Mouse (Mus musculus) heart, adult 2 months (tissue): ENCODE data around the gene Rsbn1l. TPM values are rescaled to one million over a fixed set of nuclear protein-coding genes. Genes with fewer than 3 reads are reported as not detected.

Source experiments
- DNase-seq, 2 experiments: peaks; one replicate each; pipeline ENCODE4 v3.0.0; 2021
- H3K27ac ChIP-seq: fragments of 200-600 bp; 2 replicates; pipeline ENCODE4 v1.8.1; 2022
- H3K27me3 ChIP-seq: fragments of 200-500 bp; 2 replicates; pipeline ENCODE4 v1.6.1; 2012; ENCODE audit warnings: mild to moderate bottlenecking, low read length, inconsistent platforms, mixed read lengths; ENCODE audit not compliant: control insufficient read depth, insufficient read depth
- H3K36me3 ChIP-seq: fragments of 200-500 bp; 2 replicates; pipeline ENCODE4 v1.6.1; 2012; ENCODE audit warnings: low read length, inconsistent platforms; ENCODE audit not compliant: control insufficient read depth, insufficient read depth
- H3K4me1 ChIP-seq: fragments of 200-500 bp; 2 replicates; pipeline ENCODE4 v1.6.1; 2011; ENCODE audit warnings: low read length; ENCODE audit not compliant: control insufficient read depth, insufficient read depth
- H3K4me3 ChIP-seq: fragments of 200-600 bp; 2 replicates; pipeline ENCODE4 v1.8.1; 2022
- H3K79me2 ChIP-seq: fragments of 200-500 bp; replicated peaks from 2 replicates; pipeline ENCODE4 v1.6.1; 2012; ENCODE audit warnings: mild to moderate bottlenecking, inconsistent platforms, low read length, moderate library complexity, mixed read lengths; ENCODE audit not compliant: control insufficient read depth, insufficient read depth
- H3K9ac ChIP-seq: fragments of 200-500 bp; 2 replicates; pipeline ENCODE4 v1.6.1; 2012; ENCODE audit warnings: low read depth, mild to moderate bottlenecking, control low read depth, inconsistent platforms, low read length, mixed read lengths
- CTCF ChIP-seq: fragments of 200-600 bp; IDR thresholded peaks from 2 replicates; pipeline ENCODE4 v1.8.1; 2022; ENCODE audit warnings: antibody characterized with exemption, mild to moderate bottlenecking, moderate library complexity
- EP300 ChIP-seq: fragments of 200-500 bp; IDR thresholded peaks from 2 replicates; pipeline ENCODE4 v1.6.1; 2011; ENCODE audit warnings: low read depth, low read length, control low read depth; ENCODE audit not compliant: insufficient read depth
- POLR2A ChIP-seq: fragments of 200-500 bp; IDR thresholded peaks from 2 replicates; pipeline ENCODE4 v1.6.1; 2011; ENCODE audit warnings: mild to moderate bottlenecking, low read depth, low read length, control low read depth; ENCODE audit not compliant: insufficient read depth
- WGBS: fragments of 180-500 bp; shearing (Covaris S2); methylation state at CpG from one replicate; pipeline ENCODE4 v1.1.7; 2018; 5-methylcytosine and 5-hydroxymethylcytosine counted together
- intact Hi-C: fragments of 180-260 bp; cut with DNase I; formaldehyde crosslinking; loops from one replicate; pipeline ENCODE4 v1.15.1; 2025
- polyA plus RNA-seq: library from polyadenylated mRNA; depleted of rRNA; stranded (reverse); fragments of >200 nt; gene quantifications from 2 replicates; pipeline ENCODE4 v1.2.3, GENCODE M21; 2012
- total RNA-seq, 2 experiments: library from RNA; stranded (reverse); gene quantifications; 2 replicates each; pipeline ENCODE4 v1.2.3; 2021

Gene Rsbn1l
- total and polyA plus RNA-seq, 3 experiments, result 3.7 to 15.1 (median 11.5) TPM

DNA sequence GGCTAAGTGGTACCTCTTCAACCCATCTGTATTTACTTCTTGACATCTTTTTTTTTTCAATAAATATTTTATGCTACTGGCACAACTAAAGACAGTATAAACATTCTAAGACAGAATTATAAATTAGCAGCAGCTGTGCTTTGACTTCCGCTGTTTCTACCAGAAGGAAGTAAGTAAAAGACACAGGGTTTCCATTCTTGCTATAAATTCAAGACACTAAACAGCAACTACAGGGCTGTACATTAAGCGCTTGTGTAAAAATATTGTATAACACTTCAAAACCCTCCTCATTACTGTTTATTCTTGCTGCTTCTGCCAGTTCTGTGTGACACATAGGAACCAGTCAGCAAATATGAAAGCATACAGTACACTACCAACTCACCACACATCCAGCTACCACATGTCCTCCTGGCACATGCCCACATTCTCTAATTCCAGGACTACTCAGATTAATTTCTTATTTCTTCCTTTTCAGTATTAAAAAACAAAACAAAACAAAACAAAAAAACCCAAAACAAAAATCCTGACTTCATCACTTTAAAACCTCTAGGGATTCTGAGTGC is 90.9 kb downstream of the Rsbn1l start:
- no peaks in the 10 kb centered on the region for H3K27me3 ChIP-seq

DNA sequence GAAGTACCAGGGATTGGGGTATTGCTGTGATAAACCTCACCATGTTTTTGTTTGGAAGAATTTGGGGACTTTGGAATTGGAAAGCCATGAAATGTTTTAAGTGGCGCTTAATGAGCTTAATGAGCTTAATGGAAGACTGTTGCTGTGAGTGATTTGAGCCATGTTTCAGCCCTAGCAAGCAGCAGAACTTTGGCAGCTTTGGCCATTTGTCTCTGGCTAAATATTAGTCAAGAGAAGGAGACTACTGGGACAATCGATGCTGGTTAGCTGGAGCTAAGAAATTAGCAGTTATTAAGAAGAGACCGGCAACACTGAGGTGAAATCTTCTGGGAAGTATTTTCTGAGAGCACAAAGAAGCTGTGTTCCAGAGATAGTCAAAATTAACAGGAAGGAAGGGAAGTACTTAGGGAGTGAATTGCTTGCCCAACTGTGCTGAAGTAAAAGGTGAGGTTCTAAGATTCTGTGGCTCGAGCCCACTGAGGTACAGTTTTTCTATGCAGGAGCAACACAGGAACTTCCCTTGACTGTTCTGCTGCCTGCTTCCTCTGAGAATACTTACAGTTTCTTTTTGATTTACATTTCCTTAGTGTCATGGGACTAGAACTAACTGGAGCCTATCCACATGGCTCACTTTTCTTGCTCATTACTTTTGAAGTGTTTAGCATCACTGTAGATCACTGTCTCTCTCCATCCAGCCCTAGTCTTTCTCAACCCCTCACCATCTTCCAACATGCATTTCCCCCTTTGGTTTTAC is 91.8 kb downstream of the Rsbn1l start:
- Histone ChIP-seq H3K4me3 (no peak overlapping the region), H3K36me3 (peaks cover 2% of the 10 kb centered on the region; the same call in 1 of the 2 replicates)
- no peak for DNase-seq

More for the DNA sequence above, 90.9 kb downstream of the Rsbn1l start:
- peaks cover 1% of the 10 kb centered on the region for H3K79me2 ChIP-seq
- DNase-seq, result no peak
- H3K4me3 ChIP-seq, result no peak overlapping the region
- intact Hi-C loops, result no loop called here
- peaks cover 2% of the 10 kb centered on the region; the same call in 1 of the 2 replicates for H3K36me3 ChIP-seq
- WGBS, result 87% methylated on average over 2 of the region's 2 CpGs
- TF ChIP-seq EP300, result no peak
- peaks cover 4% of the 10 kb centered on the region for H3K4me1 ChIP-seq
- no peak overlapping the region for H3K27ac ChIP-seq
- H3K9ac ChIP-seq, result no peak overlapping the region

DNA sequence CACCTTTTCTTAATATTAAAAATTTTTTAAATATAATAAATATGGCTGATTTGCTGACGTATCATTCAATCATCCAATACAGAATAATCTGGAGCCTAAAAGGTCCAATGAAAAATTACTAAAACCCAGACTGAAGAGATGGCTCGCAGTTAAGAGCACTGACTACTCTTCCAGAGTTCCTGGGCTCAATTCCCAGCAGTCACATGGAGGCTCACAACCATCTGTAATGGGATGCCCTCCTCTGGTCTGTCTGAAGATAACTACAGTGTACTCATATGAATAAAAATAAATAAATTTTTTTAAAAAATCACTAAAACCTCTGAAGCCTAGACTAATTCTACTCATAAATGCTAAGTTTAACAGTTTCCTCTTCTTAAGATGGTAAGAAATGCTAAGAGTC is 94.3 kb downstream of the Rsbn1l start:
- peaks cover 5% of the 10 kb centered on the region for H3K4me1 ChIP-seq
- peaks cover 2% of the 10 kb centered on the region; the same call in 1 of the 2 replicates for H3K36me3 ChIP-seq
- WGBS, result 70% methylated on average over 2 of the region's 2 CpGs
- intact Hi-C loops, result no loop called here
- H3K9ac ChIP-seq, result no peak overlapping the region
- TF ChIP-seq CTCF (peak; percentile 39), POLR2A (no peak)
- H3K27ac ChIP-seq, result no peak overlapping the region
- peaks cover 1% of the 10 kb centered on the region for H3K79me2 ChIP-seq
- no peak overlapping the region for H3K4me3 ChIP-seq
- no peaks in the 10 kb centered on the region for H3K27me3 ChIP-seq
- no peak for DNase-seq

More for the DNA sequence above, 91.8 kb downstream of the Rsbn1l start:
- Histone ChIP-seq H3K27ac (no peak overlapping the region), H3K27me3 (no peaks in the 10 kb centered on the region), H3K9ac (no peak overlapping the region), H3K4me1 (peaks cover 4% of the 10 kb centered on the region), H3K79me2 (peaks cover 1% of the 10 kb centered on the region)
- WGBS, result 57% methylated on average over 4 of the region's 4 CpGs
- intact Hi-C loops, result no loop called here
- no peak for TF ChIP-seq EP300
- TF ChIP-seq POLR2A, result no peak
- no peak for TF ChIP-seq CTCF

DNA sequence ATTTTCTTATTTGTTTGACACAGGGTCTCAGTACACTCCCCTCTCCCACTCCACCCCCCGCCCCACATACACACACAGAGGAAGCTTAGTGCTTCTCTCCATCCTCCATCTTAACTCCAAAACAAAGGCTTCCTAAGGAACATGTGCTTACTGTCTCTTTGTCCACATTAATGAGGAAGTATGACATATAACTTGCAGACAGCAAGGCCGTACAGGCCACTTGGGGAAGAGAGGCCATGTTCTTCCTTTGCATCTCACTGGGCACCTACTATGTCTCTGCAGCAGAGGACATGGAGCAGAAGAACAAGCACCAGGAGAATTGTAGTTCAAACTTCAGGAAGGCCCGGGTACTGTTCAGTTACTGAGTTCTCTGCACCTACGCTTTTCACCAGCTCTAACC is 95.6 kb downstream of the Rsbn1l start:
- no peak overlapping the region for H3K27ac ChIP-seq
- peaks cover 1% of the 10 kb centered on the region for H3K79me2 ChIP-seq
- H3K27me3 ChIP-seq, result no peaks in the 10 kb centered on the region
- H3K36me3 ChIP-seq, result peaks cover 2% of the 10 kb centered on the region; the same call in 1 of the 2 replicates
- no peak for TF ChIP-seq CTCF
- TF ChIP-seq EP300, result no peak
- TF ChIP-seq POLR2A, result no peak
- intact Hi-C loops, result no loop called here
- H3K4me3 ChIP-seq, result no peak overlapping the region
- peaks cover 5% of the 10 kb centered on the region for H3K4me1 ChIP-seq
- DNase-seq, result no peak
- H3K9ac ChIP-seq, result no peak overlapping the region
- WGBS, result 87% methylated on average over 4 of the region's 4 CpGs

DNA sequence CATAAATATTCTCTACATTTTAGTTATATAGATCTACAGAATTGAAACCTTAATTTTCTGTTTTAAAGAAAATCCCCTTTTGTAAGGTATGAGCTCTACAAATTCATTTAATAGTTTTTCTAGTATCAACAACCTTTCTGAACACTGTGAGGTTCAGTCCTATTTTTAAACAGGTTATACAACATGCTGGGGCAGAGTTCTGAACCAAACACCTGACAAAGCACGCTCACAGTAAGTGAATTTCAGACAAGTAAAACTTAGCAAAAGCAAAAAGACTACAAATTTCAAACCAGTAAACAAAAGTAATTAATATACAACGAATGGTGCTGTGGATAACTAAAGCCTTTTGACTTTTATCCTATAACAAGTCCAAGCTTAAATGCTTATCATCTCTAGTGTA is 97.8 kb downstream of the Rsbn1l start:
- Histone ChIP-seq H3K9ac (no peak overlapping the region), H3K27me3 (no peaks in the 10 kb centered on the region), H3K4me3 (no peak overlapping the region), H3K4me1 (peaks cover 1% of the 10 kb centered on the region), H3K27ac (peak overlapping the region; percentile 34), H3K36me3 (peaks cover 2% of the 10 kb centered on the region; the same call in 1 of the 2 replicates), H3K79me2 (peaks cover 3% of the 10 kb centered on the region; the same call in 1 of the 2 replicates)
- intact Hi-C loops, result no loop called here
- WGBS, result 76% methylated on average over 2 of the region's 2 CpGs
- TF ChIP-seq POLR2A (no peak), EP300 (no peak), CTCF (no peak)
- no peak for DNase-seq

DNA sequence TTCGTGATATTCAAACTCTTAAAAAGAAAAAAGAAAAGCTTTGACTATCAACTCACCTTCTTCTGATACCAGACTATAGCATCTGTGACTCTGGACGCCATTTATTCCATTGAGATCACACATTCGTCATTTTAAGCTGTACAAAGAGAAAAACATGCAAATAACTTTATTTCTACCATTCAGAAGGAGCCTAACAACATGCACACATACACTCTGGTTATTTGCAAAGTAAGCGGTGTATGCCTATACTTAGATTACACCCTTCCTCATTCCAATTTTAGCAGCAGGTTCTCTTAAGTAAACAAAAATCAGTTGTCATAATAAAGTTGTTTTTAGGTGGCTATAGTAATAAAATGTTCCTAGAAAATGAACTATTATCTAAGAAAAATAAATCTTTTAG is 101.1 kb downstream of the Rsbn1l start:
- peak overlapping the region; percentile 13; the same call in 1 of the 2 replicates for H3K27ac ChIP-seq
- DNase-seq, result no peak

More for the DNA sequence above, 101.1 kb downstream of the Rsbn1l start:
- no peak for TF ChIP-seq EP300
- no peak for TF ChIP-seq CTCF
- no peak for TF ChIP-seq POLR2A
- Histone ChIP-seq H3K36me3 (peaks cover 5% of the 10 kb centered on the region; the same call in 1 of the 2 replicates), H3K27me3 (no peaks in the 10 kb centered on the region), H3K79me2 (0 out of 2 replicates have a peak, but pooled peaks cover 1% of the 10 kb centered on the region), H3K9ac (no peak overlapping the region), H3K4me1 (peaks cover 3% of the 10 kb centered on the region), H3K4me3 (no peak overlapping the region)
- 67% methylated on average over 4 of the region's 4 CpGs for WGBS
- intact Hi-C loops, result no loop called here
